Mouse (Mus musculus) CD4-positive naive resting alpha-beta T cell, adult 76 days (primary cell): ENCODE results near the gene Vmn1r65. TPM values are rescaled to one million over a fixed set of nuclear protein-coding genes. Genes with fewer than 3 reads are reported as not detected.

Source experiments
- total RNA-seq: library from RNA; stranded (reverse); gene quantifications from one replicate; pipeline ENCODE4 v1.2.4, GENCODE M21; 2023

Gene Vmn1r65
- total RNA-seq: not detected

GRCm38 (mm10) chr7:6010910-6011309 lies at the start of gene Vmn1r65:
Gene Vmn1r65 (minus strand): TSS chr7:6011010.

GRCm38 (mm10) chr7:6044861-6045260 lies 34.1 kb upstream of the Vmn1r65 start, which contains the start of gene Nlrp4c:
Gene Nlrp4c (plus strand): TSS chr7:6045161.

Other genes starting within 250 kb of the Vmn1r65 start
- not detected for gene Vmn1r63, start 205.6 kb downstream of the Vmn1r65 start, total RNA-seq
- not detected for gene Vmn1r64, start 126.5 kb downstream of the Vmn1r65 start, total RNA-seq
- not detected for gene Nlrp4c, start 34.2 kb upstream of the Vmn1r65 start, total RNA-seq
- 29.7 TPM for gene Zfp787, start 145.0 kb upstream of the Vmn1r65 start, total RNA-seq
- 23.9 TPM for gene Zfp444, start 161.2 kb upstream of the Vmn1r65 start, total RNA-seq
- not detected for gene Galp, start 186.1 kb upstream of the Vmn1r65 start, total RNA-seq
- gene Zscan5b, start 211.3 kb upstream of the Vmn1r65 start, total RNA-seq: not detected
- gene Epp13, start 241.7 kb upstream of the Vmn1r65 start, total RNA-seq: not detected